Mouse (Mus musculus): ENCODE measurements around the gene Dstyk.

Gene Dstyk

DNA sequence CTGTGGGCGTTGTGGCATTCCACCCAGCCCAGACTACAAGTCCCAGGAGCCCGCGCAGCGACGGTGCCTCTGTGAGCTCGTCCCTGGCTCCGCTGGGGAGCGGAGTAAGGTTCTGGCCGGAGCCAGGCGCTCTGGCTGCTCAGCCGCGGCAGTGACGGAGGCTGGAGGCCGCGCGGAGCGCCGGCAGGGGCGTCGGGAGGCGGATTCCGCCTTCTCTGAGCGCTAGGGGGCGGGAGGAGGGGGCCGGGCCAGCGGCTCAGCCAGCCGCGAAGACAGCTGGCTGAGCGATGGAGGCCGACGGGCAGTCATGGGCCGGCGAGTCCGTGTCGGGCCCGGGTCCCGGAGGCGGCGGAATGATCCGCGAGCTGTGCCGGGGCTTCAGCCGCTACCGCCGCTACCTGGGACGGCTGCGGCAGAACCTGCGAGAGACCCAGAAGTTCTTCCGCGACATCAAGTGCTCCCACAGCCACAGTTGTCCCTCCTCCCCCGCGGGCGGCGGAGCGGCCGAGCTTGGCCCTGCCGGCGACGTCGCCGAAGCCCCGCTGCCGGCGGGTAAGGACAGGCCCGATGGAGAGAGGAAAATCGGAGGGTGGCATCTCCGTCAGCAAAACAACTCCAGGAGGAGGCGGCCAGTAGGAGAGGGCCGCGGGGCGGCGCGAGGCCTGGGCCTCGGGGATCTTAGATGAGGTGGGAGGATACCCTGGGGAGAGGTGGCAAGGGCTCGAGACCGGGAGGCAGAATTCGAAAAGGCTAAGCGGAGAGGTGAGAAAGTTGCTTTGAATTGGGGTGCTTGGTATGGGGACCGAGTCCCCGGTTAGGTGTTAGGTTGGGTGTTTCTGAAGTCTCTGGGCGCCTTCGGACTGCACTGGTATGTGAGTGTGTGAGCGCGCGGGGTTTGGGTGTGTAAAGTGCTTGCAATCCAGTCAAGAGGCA, at the start of gene Dstyk:
Gene Dstyk (plus strand): TSS at position 237 of the 933 bp plus-strand sequence.
- DNase-seq (ENCODE audit: low spot score in 2 of 2) = peak; percentile 87 to 89

DNA sequence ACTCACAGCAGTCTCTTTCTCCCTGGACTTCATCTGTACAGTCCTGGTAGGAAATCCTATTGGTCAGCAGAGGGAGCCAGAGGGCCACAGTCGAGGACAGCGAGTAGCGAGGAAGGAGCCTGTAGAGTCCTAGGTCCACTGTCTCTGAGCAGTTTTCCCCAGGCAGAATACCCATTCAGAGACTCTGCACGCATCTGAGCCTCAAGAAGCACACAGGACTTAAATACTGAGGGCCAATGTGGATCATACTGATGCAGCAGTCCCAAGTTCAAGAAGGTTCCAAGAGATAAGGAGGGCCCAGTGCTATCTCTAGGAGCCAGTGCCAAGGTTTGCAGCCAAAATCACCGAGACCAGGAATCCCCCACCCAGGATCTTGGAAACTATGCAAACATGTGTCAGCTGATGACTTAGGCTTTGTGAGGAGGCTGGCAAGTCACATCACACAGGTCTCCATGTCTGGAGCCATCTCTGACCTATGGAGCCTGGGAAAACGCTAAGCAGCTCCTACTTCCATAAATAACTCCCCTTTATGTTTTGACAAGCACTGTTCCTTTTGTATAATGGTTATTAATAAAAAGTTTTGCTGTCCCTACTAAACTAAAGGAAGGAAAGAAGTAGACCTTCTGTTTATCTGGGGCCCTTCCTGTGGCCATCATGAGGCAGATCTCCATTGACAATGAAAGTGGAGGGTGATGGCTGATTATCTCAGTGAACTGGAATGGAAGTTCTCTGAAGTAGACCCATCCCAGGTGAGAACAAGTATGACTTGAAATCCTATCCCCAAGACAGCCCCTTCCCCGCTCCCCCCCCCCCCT, 49.5 kb upstream of the Dstyk start:
- DNase-seq (ENCODE audit: low spot score in 2 of 2) = peak; percentile 79 to 86

DNA sequence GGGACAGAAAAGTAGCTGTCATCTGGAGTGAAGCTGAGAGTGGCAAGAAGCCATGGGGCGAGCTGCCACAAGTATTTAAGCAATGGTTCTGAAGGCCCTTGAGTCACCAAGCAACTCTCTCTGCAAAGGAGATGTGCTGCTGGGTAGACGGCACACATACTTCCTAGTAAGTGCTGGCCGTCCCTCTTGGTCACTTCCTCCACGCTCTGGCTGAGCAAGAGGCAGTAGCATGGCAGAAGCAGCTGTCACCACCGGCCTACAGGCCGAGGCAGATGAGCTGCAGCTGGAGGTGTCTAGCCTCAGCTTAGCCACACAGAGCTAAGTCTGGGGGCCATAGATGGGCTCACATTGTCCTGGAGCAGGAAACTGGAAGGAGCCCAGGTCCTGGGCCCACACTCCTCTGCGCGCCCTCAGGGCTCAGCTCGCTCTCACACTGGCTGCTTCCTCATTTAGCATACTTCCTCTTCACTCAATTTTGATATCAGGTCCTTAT, 46.6 kb upstream of the Dstyk start:
- no peak for DNase-seq (ENCODE audit: low spot score in 2 of 2)

DNA sequence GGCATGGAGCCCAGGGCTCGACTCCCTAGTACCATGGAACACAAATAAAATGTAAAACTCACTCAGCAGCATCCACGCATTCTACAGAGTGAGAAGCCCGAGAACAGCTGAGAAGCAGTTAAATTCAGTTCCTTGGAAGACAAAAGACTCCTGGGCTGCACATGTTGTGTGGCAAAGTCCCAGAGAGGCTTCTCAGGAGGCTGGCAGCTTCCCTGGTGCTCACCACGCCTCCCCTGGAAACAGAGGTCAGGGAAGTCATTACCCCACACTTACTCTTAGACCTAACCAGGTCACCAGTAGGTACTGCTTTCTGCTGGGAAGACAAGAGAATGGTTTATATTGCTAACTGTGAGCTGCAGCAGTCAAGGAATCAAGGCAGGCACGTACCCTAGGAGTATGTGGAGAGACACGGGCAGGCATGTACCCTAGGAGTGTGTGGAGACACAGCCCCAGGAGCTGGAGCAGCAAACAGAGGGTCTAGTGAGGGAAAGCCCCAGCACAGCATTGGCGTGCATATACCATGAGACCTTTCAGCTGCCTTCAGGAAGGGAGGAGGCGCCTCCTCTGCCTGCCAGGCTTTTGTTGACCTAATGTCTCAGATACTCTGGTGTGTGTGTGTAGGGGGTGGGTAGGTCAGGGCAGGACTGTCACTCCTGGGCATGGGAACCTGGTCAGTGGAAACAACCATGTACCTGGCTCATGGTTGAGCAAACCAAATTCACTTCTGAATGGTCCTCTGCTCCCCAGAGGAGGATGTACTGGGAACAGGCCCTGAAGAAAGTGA, 45.9 kb upstream of the Dstyk start:
- DNase-seq (ENCODE audit: low spot score in 2 of 2) = no peak

DNA sequence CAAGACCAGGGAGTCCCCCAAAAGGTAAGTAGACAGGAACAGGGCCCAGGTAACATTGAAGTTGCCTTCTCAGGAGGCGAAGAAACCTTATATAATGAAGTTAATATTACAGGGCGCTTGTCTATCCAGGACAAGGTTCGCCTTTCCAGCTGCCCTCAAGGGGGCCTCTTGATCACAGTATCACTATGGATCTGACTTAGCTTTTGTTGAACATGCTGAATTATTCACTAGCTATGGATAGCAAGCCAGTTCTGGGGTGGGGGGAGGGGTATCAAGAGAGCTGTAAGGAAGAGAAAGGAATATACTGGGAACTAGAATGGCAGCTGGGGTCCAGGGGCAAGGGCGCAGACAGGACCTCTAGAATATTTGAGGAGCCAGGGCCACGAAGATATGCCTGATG, 45.0 kb upstream of the Dstyk start:
- DNase-seq (ENCODE audit: low spot score in 2 of 2) = no peak

DNA sequence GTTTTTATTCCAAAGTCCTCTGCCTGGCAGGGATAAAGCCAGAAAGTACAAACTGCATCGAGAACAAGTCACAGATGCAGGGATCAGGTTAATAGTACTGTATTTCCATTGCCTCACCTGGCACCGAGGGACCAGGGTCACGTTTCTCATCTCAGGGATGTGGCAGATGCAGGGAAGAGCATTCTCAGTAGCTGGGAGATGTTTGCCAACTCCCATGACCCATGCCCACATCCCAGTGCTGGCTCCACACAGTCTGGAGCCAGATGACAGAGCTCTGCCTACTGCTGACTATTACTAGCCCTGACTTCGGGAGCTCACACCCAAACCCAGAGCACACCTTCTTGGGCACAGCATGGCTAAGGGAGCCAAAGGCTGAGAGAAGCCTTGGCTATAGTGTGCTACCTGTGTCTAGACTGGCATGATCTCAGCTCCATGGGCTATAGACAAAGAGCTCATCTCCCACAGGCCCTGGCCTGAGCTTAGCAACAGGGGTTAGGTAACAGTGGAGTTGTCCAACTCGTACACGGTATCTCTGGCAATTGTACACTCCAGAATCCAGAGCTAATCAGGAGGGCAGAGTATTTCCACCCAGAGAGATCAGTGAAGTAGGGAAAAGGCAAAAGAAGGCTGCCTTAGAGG, 44.3 kb upstream of the Dstyk start:
- DNase-seq (ENCODE audit: low spot score in 2 of 2) = no peak

DNA sequence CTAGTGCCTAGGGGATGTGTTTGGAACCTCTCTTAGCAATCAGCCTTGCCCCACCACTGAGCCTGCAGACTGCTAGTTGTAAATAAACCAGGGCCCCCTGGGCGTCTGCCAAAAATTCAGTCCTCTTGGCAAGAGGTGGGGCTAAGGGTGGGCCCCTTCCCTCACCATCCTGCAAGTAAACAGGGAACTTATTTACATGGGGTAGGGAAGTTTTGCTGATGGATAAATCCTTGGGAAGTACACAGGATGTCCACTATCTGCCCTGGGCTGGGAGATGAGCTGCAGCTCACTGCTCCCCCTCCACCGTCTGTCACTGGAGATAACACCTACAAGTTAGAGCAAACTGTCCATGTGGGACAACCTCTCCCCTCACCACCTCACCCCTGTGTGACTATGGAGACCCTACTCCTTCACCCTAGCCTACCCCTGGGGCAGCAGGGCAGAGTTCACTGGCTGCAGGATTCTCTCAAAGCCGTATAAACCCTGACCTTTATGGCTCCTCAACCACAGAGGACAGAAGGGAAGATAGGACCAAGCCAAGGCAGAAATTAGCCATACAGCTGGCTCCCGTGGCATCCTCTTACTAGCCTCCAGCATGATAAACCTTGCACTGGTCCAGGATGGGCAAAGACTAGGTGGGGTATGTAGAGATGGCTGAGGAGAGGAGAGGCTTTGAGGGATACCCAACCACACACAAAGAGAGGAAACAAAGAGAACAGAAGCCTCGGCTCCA, 43.0 kb upstream of the Dstyk start:
- peak; percentile 48 to 70 for DNase-seq (ENCODE audit: low spot score in 2 of 2)

DNA sequence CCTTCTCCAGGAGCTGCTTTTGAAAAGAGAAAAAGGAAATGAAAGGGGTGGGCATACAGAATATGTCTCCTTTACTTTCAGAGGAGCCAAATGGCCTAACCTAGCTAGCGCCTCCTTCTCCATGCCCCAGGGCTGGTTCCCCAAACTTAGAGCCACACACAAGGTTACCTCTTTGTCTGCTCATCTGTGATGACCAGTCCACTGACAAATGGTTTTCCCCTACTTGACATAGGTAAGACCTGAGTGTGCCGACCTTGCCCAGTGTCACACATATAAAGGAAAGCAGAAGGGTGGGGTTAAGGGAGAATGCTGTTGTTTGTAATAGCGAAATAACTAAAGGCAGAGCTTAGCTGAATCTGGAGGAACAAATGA, 42.5 kb upstream of the Dstyk start:
- DNase-seq (ENCODE audit: low spot score in 2 of 2) = no peak

DNA sequence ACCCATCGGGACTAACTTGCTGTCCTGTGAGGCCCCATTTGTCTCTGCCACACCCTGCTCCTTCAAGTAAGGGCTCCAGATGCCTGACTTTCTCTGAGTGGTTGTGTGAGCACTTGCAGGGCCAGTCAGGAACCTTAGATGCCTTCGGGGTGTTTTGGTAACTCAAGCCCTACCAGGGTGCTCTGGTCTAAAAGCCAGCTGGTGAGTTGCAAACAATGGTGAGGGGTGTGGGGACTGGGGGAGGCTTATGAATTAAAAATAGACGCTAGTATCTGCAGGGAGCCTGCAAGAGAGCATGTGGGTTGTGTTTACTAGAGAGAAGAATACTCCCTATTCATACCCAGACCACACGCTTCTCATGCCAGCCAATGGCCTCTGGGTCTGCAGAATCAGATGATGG, 42.1 kb upstream of the Dstyk start:
- DNase-seq (ENCODE audit: low spot score in 2 of 2) = no peak

DNA sequence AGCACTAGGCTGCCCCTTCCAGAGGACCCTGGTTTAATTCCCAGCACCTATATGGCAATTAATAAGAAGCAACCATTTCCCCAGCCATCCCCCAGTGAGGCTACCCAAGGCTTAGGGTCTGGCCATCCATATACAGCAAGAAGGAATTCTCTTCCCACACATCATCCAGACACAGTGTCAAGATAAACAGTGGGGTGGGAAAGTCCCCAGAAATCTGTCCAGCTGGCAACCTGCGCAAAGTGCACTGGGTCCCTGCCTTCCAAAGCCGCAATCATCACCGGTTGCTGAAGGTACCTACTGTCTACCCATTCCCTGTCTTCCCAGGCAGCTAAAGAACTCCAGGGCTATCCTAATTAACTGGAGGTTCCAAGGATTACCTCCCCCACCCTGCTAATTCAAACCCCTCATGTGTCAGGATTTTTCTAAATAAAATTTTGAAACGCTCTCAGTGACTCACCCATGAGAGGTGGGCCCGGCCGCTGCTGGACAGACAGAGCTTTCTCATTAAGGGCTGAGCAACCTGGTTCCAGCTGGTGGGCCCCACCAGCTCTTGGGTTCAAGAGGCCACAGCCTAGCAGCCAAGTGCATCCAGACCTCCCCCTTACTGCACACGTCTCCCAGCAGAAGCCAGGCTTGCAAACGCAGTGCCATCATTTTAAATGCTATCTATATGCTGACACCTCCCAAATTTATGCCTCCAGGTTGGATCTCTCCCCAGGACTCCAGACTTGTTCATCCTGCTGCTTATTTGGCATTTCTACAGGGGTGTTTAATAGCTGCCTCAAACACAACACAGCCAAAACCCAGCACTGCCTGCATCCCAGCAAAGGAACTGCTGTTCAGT, 40.9 kb upstream of the Dstyk start:
- no peak for DNase-seq (ENCODE audit: low spot score in 2 of 2)

DNA sequence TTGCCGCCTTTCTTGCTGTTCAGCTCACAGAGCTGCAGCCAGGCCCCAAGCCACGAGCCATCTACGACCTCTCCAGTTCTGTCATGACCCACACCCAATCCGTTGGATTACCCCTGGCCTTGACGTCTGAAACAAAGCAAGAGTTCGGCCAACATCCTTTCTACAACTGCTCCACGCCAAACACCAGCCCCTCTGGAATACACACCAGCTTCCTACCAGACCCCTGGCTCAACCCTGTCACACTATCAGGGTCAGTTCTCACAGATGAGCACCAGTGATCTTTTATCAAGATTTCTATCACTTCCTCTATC, 40.3 kb upstream of the Dstyk start:
- no peak for DNase-seq (ENCODE audit: low spot score in 2 of 2)

DNA sequence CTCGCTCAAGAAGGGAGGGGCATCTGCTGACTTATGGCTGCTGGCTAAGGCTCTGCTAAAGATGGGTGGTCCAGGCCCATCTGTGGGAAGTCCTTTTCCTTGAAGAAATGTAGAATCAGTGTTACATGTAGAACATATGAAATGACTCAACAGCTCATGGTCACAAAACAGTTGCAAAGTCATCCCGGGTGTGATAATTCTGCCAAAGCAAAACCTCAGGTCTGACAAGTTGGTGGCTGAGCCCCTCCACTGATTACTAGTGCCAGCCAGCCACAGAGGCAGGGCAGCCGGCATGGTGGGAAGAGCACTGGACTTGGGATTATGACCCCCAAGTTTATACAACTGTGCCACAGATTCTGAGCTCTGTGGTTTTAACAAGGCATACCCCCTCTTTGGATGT, 39.5 kb upstream of the Dstyk start:
- no peak for DNase-seq (ENCODE audit: low spot score in 2 of 2)

DNA sequence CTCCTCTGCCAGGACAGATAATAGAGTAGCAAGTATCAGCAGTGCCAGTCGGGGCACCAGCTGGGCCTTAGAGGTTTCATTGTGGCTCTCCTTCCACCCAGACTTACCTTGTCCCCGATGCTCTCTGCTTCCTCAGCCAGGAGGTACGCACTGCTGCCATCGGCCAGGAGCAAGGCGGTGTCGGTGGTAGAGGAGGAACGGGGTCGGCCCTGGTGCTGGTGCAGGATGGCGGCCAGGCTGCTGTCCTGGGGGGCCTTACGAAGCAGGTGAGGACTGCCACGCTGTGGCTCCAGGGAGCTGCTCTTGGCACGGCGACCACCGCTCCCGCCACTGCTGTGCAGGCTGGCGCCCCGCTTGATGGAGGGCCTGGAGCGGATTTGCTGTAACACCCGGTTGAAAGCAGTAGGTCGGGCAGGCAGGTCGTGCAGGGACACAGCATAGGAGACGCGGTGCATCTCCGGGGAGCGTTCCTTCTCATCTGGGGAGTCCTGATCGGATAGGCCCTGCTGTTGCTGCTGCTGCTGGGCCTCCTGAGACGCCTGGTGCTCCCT, 36.7 kb upstream of the Dstyk start:
- DNase-seq (ENCODE audit: low spot score in 2 of 2) = no peak

DNA sequence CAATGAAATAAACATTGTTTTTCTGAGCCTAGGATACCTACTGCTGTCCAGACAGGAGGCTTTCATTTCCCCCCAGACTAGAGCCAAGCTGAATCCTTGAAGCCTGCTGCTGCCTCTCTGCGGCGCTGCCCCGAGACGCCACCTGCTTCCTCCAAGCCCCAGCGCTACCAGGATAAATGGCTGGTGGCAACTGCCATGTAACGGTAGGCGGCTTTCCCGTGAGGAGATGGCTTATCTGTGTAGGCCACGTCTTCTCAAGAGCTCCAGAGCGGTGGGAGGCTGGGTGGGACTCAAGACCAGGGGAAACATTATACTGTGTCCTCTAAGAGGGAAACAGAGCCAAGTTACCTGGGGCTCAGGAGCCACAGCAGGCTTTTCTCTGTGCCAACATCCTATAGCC, 35.4 kb upstream of the Dstyk start:
- peak; percentile 45 to 63 for DNase-seq (ENCODE audit: low spot score in 2 of 2)

DNA sequence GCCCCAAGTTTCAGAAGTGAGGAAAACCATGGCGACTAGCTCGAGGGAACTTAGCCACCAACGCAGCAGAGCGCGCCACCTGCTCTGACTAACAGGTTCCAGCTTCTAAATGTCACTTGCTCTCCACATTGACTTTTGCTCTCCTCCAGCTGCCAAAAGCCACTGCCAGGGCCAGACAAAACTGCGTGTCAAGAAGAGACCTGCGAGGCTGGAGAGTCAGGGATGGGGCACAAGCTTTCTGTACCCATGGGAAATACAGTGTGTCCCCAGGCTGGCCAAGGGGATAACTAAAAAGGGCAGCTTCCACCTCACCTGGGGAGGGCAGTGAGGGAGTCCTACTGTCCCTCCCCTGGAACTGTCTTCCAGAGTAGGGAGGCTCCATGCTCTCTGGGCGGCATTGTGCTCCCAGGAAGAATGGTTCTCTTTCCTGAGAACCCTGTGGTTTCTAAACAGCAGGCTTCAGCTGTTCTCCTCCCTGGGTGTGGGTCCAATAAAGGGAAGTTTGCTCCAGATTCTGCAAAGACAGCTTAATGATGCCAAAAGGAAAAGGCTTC, 33.3 kb upstream of the Dstyk start:
- DNase-seq (ENCODE audit: low spot score in 2 of 2) = no peak

DNA sequence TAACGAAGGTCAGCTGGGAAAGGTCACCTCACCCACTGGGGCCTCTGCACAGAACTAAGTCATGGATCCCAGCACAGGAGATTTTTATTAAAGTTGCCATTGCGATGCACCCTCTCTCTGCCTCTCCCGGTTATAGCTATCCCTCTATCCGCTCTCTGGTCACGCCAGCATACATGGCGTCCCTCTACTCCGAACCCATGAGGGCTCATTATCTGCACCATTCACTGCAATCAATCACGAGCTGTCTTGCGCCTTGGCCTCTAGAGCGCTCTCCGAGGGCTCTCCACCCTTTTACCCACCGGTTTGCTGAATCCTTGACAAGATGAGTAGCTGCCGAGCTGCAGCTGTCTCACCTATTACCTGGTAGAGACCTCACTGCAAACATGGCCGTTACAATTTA, 32.1 kb upstream of the Dstyk start:
- DNase-seq (ENCODE audit: low spot score in 2 of 2) = no peak

DNA sequence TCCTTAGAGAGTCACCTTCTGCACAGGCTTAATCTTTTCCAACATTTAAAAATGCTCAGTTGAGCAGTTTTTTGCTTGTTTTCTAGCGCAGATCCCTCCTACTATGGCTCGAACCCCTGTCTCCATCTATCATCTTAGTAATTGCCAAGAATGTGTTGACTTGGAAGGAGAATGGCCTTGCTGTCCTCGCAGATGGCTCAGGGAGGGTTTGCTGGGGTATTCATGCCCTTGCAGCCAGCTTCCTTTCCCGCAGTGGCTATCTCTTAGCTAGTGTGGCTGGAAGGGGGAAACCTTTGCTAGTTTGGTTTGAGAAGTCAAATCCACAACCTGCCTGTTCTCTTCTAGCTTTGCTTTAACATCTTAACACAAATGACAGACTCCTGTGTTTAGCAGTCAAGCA, 31.6 kb upstream of the Dstyk start:
- DNase-seq (ENCODE audit: low spot score in 2 of 2) = no peak

DNA sequence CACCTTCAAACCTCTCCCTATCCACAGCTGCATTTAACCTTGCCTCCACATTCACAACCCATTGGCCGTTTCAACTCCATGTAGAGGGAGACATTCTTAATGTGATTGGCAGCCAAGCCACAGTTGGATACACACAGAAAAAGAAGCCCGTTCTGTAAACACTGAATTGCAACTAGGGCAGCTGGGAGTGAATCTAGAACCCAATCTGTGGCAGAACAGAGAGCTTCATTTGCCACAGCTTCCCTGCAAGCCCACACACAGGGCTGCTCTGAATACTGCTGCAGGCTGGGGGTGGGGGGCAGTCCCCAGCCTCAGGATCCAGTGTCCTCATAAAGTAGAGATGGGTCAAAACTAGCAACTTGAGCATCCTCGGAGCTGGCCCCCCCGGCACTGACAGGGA, 31.1 kb upstream of the Dstyk start:
- DNase-seq (ENCODE audit: low spot score in 2 of 2) = no peak

DNA sequence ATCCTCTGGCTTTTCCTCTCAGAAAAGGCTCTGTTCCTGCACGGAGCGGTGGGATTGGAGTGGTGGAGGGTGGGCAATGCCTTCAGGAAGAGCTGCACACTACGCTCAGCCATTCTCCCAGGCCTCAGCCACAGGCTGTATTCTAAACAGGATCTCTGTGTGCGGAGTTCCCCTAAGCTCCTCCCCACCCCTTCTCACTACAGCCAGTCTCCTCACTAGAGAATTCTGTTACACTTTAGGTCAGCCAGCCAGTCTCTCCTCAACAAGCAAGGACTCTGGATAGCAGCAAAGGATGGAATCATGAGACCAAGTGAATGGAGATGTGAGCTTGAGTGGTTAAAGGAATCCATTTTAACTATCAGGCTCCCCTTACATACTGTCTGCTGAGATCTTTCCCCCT, 29.4 kb upstream of the Dstyk start:
- no peak for DNase-seq (ENCODE audit: low spot score in 2 of 2)

All from spleen, postnatal 36 days (tissue).